Mouse (Mus musculus): Measurements from ENCODE around the gene Eef2. TPM values are rescaled to one million over a fixed set of nuclear protein-coding genes. Genes with fewer than 3 reads are reported as not detected.

Eef2 gene
- polyA plus RNA-seq, 1 experiment from 2014 or later = 428 TPM

GRCm38 (mm10) chr10:81231436-81231835 lies 55.0 kb downstream of the Eef2 start:
- Histone ChIP-seq H3K4me3 (ENCODE audit: low read depth, low read length) (no peak overlapping the region), H3K36me3 (ENCODE audit: control insufficient read depth, insufficient read depth, low read length) (no peaks in the 10 kb centered on the region), H3K9ac (ENCODE audit: low read length) (no peak overlapping the region), H3K4me2 (ENCODE audit: low read depth, severe bottlenecking) (no peak overlapping the region), H3K9me3 (ENCODE audit: control insufficient read depth, low read length) (no peaks in the 10 kb centered on the region), H3K4me1 (ENCODE audit: control insufficient read depth, insufficient read depth, low read length) (0 out of 2 replicates have a peak, but pooled peaks cover 3% of the 10 kb centered on the region), H3K27me3 (ENCODE audit: control insufficient read depth, insufficient read depth, low read length) (peaks cover 25% of the 10 kb centered on the region), H3K27ac (replicated peaks; ENCODE audit: low read depth, low read length) (no peak overlapping the region)
- ATAC-seq (ENCODE audit: insufficient number of reproducible peaks, low FRiP score, low TSS enrichment, low read depth) (no peak), DNase-seq (ENCODE audit: low spot score) (no peak)
- 49% methylated on average over 7 of the region's 7 CpGs for WGBS

Other genes with a start within 250 kb of the Eef2 start
- 10.9 and 12.3 TPM in 2 replicates for gene Gadd45b, start 246.6 kb upstream of the Eef2 start, polyA plus RNA-seq (2014; fragmentation: Nextera tagmentation; extraction: Ambion mirVana)
- 4.6 and 4.8 TPM in 2 replicates for gene Gng7, start 161.7 kb upstream of the Eef2 start, polyA plus RNA-seq (2014; fragmentation: Nextera tagmentation; extraction: Ambion mirVana)
- gene Diras1, start 151.0 kb upstream of the Eef2 start, polyA plus RNA-seq (2014; fragmentation: Nextera tagmentation; extraction: Ambion mirVana) = 0.07 and 0.16 TPM in 2 replicates
- gene Slc39a3, start 139.2 kb upstream of the Eef2 start, polyA plus RNA-seq (2014; fragmentation: Nextera tagmentation; extraction: Ambion mirVana) = 7.8 and 7.9 TPM in 2 replicates
- gene Sgta, start 116.5 kb upstream of the Eef2 start, polyA plus RNA-seq (2014; fragmentation: Nextera tagmentation; extraction: Ambion mirVana) = 219 and 221 TPM in 2 replicates
- 64.0 and 73.5 TPM in 2 replicates for gene Thop1, start 106.6 kb upstream of the Eef2 start, polyA plus RNA-seq (2014; fragmentation: Nextera tagmentation; extraction: Ambion mirVana)
- gene Creb3l3, start 77.8 kb upstream of the Eef2 start, polyA plus RNA-seq (2014; fragmentation: Nextera tagmentation; extraction: Ambion mirVana) = 0.27 and 0.28 TPM in 2 replicates
- gene Map2k2, start 70.7 kb upstream of the Eef2 start, polyA plus RNA-seq (2014; fragmentation: Nextera tagmentation; extraction: Ambion mirVana) = 230 and 239 TPM in 2 replicates
- gene Zbtb7a, start 41.4 kb upstream of the Eef2 start, polyA plus RNA-seq (2014; fragmentation: Nextera tagmentation; extraction: Ambion mirVana) = 6.7 and 8.4 TPM in 2 replicates
- gene Pias4, start 8.7 kb upstream of the Eef2 start, polyA plus RNA-seq (2014; fragmentation: Nextera tagmentation; extraction: Ambion mirVana) = 53.3 and 56.9 TPM in 2 replicates
- gene Dapk3, start 6.4 kb downstream of the Eef2 start, polyA plus RNA-seq (2014; fragmentation: Nextera tagmentation; extraction: Ambion mirVana) = 43.3 and 49.1 TPM in 2 replicates
- gene 4930442H23Rik, start 7.2 kb downstream of the Eef2 start, polyA plus RNA-seq (2014; fragmentation: Nextera tagmentation; extraction: Ambion mirVana) = not detected in 2 replicates
- 0.08 TPM in 1 of 2 replicates, not detected in the other for gene Nmrk2, start 25.4 kb downstream of the Eef2 start, polyA plus RNA-seq (2014; fragmentation: Nextera tagmentation; extraction: Ambion mirVana)
- gene Atcay, start 54.2 kb downstream of the Eef2 start, polyA plus RNA-seq (2014; fragmentation: Nextera tagmentation; extraction: Ambion mirVana) = 0.11 and 0.27 TPM in 2 replicates
- gene Zfr2, start 56.5 kb downstream of the Eef2 start, polyA plus RNA-seq (2014; fragmentation: Nextera tagmentation; extraction: Ambion mirVana) = 3.4 and 4.2 TPM in 2 replicates
- gene Matk, start 76.3 kb downstream of the Eef2 start, polyA plus RNA-seq (2014; fragmentation: Nextera tagmentation; extraction: Ambion mirVana) = 1.2 and 2.3 TPM in 2 replicates
- 198 and 217 TPM in 2 replicates for gene Mrpl54, start 90.3 kb downstream of the Eef2 start, polyA plus RNA-seq (2014; fragmentation: Nextera tagmentation; extraction: Ambion mirVana)
- gene Apba3, start 90.3 kb downstream of the Eef2 start, polyA plus RNA-seq (2014; fragmentation: Nextera tagmentation; extraction: Ambion mirVana) = 45.3 and 46.3 TPM in 2 replicates
- 2.0 TPM in 2 replicates for gene Tjp3, start 115.0 kb downstream of the Eef2 start, polyA plus RNA-seq (2014; fragmentation: Nextera tagmentation; extraction: Ambion mirVana)
- gene Pip5k1c, start 116.3 kb downstream of the Eef2 start, polyA plus RNA-seq (2014; fragmentation: Nextera tagmentation; extraction: Ambion mirVana) = 49.0 and 60.6 TPM in 2 replicates
- gene Cactin, start 144.5 kb downstream of the Eef2 start, polyA plus RNA-seq (2014; fragmentation: Nextera tagmentation; extraction: Ambion mirVana) = 35.9 and 40.0 TPM in 2 replicates
- 1.7 and 1.8 TPM in 2 replicates for gene Tbxa2r, start 152.1 kb downstream of the Eef2 start, polyA plus RNA-seq (2014; fragmentation: Nextera tagmentation; extraction: Ambion mirVana)
- not detected in 2 replicates for gene Gipc3, start 166.6 kb downstream of the Eef2 start, polyA plus RNA-seq (2014; fragmentation: Nextera tagmentation; extraction: Ambion mirVana)
- 129 and 130 TPM in 2 replicates for gene Hmg20b, start 173.8 kb downstream of the Eef2 start, polyA plus RNA-seq (2014; fragmentation: Nextera tagmentation; extraction: Ambion mirVana)
- 4.7 and 5.9 TPM in 2 replicates for gene Mfsd12, start 180.9 kb downstream of the Eef2 start, polyA plus RNA-seq (2014; fragmentation: Nextera tagmentation; extraction: Ambion mirVana)
- gene 4930404N11Rik, start 189.2 kb downstream of the Eef2 start, polyA plus RNA-seq (2014; fragmentation: Nextera tagmentation; extraction: Ambion mirVana) = 0.21 and 0.45 TPM in 2 replicates
- 107 and 119 TPM in 2 replicates for gene Fzr1, start 201.9 kb downstream of the Eef2 start, polyA plus RNA-seq (2014; fragmentation: Nextera tagmentation; extraction: Ambion mirVana)
- 53.7 and 55.7 TPM in 2 replicates for gene Dohh, start 207.8 kb downstream of the Eef2 start, polyA plus RNA-seq (2014; fragmentation: Nextera tagmentation; extraction: Ambion mirVana)
- 2.1 and 2.8 TPM in 2 replicates for gene Gm48551, start 207.8 kb downstream of the Eef2 start, polyA plus RNA-seq (2014; fragmentation: Nextera tagmentation; extraction: Ambion mirVana)
- gene Gm48552, start 212.4 kb downstream of the Eef2 start, polyA plus RNA-seq (2014; fragmentation: Nextera tagmentation; extraction: Ambion mirVana) = 0.40 and 1.0 TPM in 2 replicates
- 3.4 and 3.5 TPM in 2 replicates for gene Smim24, start 216.4 kb downstream of the Eef2 start, polyA plus RNA-seq (2014; fragmentation: Nextera tagmentation; extraction: Ambion mirVana)

Measured in limb, embryonic 11.5 days (tissue).